Mouse (Mus musculus) C2C12 (cell line): ENCODE results near the gene Otud7a. TPM values are rescaled to one million over a fixed set of nuclear protein-coding genes. Genes with fewer than 3 reads are reported as not detected.

Experiments used
- H3K27me3 ChIP-seq: one replicate; pipeline ENCODE4 v1.6.1; 2011; ENCODE audit not compliant: control insufficient read depth, insufficient read depth, insufficient read length
- H3K36me3 ChIP-seq: one replicate; pipeline ENCODE4 v1.6.1; 2011; ENCODE audit not compliant: control insufficient read depth, insufficient read depth
- H3K4me3 ChIP-seq: one replicate; pipeline ENCODE4 v1.5.1; 2011; ENCODE audit warnings: mild to moderate bottlenecking, control low read depth; ENCODE audit not compliant: poor library complexity, insufficient read depth, severe bottlenecking
- H3K79me2 ChIP-seq: one replicate; pipeline ENCODE4 v1.6.1; 2011; ENCODE audit not compliant: control insufficient read depth, insufficient read depth
- H3K79me3 ChIP-seq: one replicate; pipeline ENCODE4 v1.6.1; 2011; ENCODE audit warnings: low read depth, control low read depth
- H3ac ChIP-seq: one replicate; pipeline ENCODE3; 2011; ENCODE audit warnings: low read depth; ENCODE audit not compliant: control insufficient read depth, insufficient read length
- CEBPB ChIP-seq: IDR thresholded peaks from one replicate; pipeline ENCODE4 v1.6.1; 2011; ENCODE audit warnings: low read depth, mild to moderate bottlenecking, control low read depth, moderate library complexity
- CTCF ChIP-seq: IDR thresholded peaks from one replicate; pipeline ENCODE4 v1.5.1; 2011; ENCODE audit not compliant: control insufficient read depth, insufficient read depth, insufficient read length
- FOSL1 ChIP-seq: IDR thresholded peaks from one replicate; pipeline ENCODE4 v1.8.0; 2011; ENCODE audit warnings: mild to moderate bottlenecking, low read length; ENCODE audit not compliant: poor library complexity, insufficient read depth, severe bottlenecking
- MAX ChIP-seq: IDR thresholded peaks from one replicate; pipeline ENCODE4 v1.6.1; 2011; ENCODE audit warnings: mild to moderate bottlenecking, control low read depth
- MYOD1 ChIP-seq: IDR thresholded peaks from one replicate; pipeline ENCODE4 v1.6.1; 2011; ENCODE audit warnings: low read depth; ENCODE audit not compliant: control insufficient read depth, insufficient read length
- MYOG ChIP-seq: IDR thresholded peaks from one replicate; pipeline ENCODE4 v1.6.1; 2011; ENCODE audit not compliant: control insufficient read depth, insufficient read length; ENCODE audit errors: extremely low read depth
- USF1 ChIP-seq: IDR thresholded peaks from one replicate; pipeline ENCODE4 v1.6.1; 2011; ENCODE audit warnings: low read depth, mild to moderate bottlenecking, control low read depth, moderate library complexity
- polyA plus RNA-seq: library from polyadenylated mRNA; unstranded; fragments of >200 nt; fragmentation: generic; extraction: Trizol; gene quantifications from one replicate; pipeline ENCODE4 v1.2.1, GENCODE M21; 2012; ENCODE audit warnings: missing spikeins

The Otud7a gene
- polyA plus RNA-seq, 1 experiment = 0.11 TPM

GRCm38 (mm10) chr7:63508079-63508478 is 63.5 kb downstream of the Otud7a start:
- Histone ChIP-seq H3ac (no peak overlapping the region), H3K79me2 (no peaks in the 10 kb centered on the region), H3K27me3 (no peaks in the 10 kb centered on the region), H3K79me3 (no peaks in the 10 kb centered on the region), H3K4me3 (no peak overlapping the region), H3K36me3 (no peaks in the 10 kb centered on the region)
- TF ChIP-seq FOSL1 = no peak
- TF ChIP-seq USF1 = no peak
- TF ChIP-seq MAX = no peak
- no peak for TF ChIP-seq MYOD1
- no peak for TF ChIP-seq CTCF
- TF ChIP-seq MYOG = no peak
- TF ChIP-seq CEBPB = no peak

GRCm38 (mm10) chr7:63509825-63510224 is 65.3 kb downstream of the Otud7a start:
- no peak for TF ChIP-seq MAX
- no peak for TF ChIP-seq CTCF
- H3ac ChIP-seq = no peak overlapping the region
- H3K79me3 ChIP-seq = no peaks in the 10 kb centered on the region
- H3K4me3 ChIP-seq = no peak overlapping the region
- H3K27me3 ChIP-seq = no peaks in the 10 kb centered on the region
- no peaks in the 10 kb centered on the region for H3K36me3 ChIP-seq
- H3K79me2 ChIP-seq = no peaks in the 10 kb centered on the region

GRCm38 (mm10) chr7:63511458-63511857 is 66.9 kb downstream of the Otud7a start:
- Histone ChIP-seq H3K4me3 (no peak overlapping the region), H3K79me3 (no peaks in the 10 kb centered on the region), H3ac (no peak overlapping the region), H3K79me2 (no peaks in the 10 kb centered on the region), H3K36me3 (no peaks in the 10 kb centered on the region), H3K27me3 (no peaks in the 10 kb centered on the region)
- TF ChIP-seq MYOD1 (no peak), USF1 (no peak), CEBPB (no peak), MAX (no peak), MYOG (no peak), CTCF (no peak), FOSL1 (no peak)

GRCm38 (mm10) chr7:63512561-63512960 is 68.0 kb downstream of the Otud7a start:
- H3K27me3 ChIP-seq = no peaks in the 10 kb centered on the region
- no peaks in the 10 kb centered on the region for H3K36me3 ChIP-seq
- no peak for TF ChIP-seq CTCF
- no peak for TF ChIP-seq FOSL1
- TF ChIP-seq CEBPB = no peak
- TF ChIP-seq MYOG = no peak
- no peak overlapping the region for H3ac ChIP-seq
- H3K79me3 ChIP-seq = no peaks in the 10 kb centered on the region
- no peak overlapping the region for H3K4me3 ChIP-seq
- H3K79me2 ChIP-seq = no peaks in the 10 kb centered on the region

GRCm38 (mm10) chr7:63516141-63516895 is 71.8 kb downstream of the Otud7a start:
- Histone ChIP-seq H3K27me3 (no peaks in the 10 kb centered on the region), H3K79me2 (no peaks in the 10 kb centered on the region), H3ac (no peak overlapping the region), H3K4me3 (no peak overlapping the region), H3K79me3 (no peaks in the 10 kb centered on the region), H3K36me3 (no peaks in the 10 kb centered on the region)
- TF ChIP-seq MAX (no peak), CTCF (no peak)

- H3K36me3 ChIP-seq = no peaks in the 10 kb centered on the region
- no peak overlapping the region for H3K4me3 ChIP-seq
- no peaks in the 10 kb centered on the region for H3K79me2 ChIP-seq
- H3K27me3 ChIP-seq = no peaks in the 10 kb centered on the region
- H3K79me3 ChIP-seq = no peaks in the 10 kb centered on the region
- no peak overlapping the region for H3ac ChIP-seq
- no peak for TF ChIP-seq CTCF
- no peak for TF ChIP-seq USF1
- TF ChIP-seq MAX = no peak
- no peak for TF ChIP-seq MYOD1
- no peak for TF ChIP-seq FOSL1
- no peak for TF ChIP-seq MYOG
- no peak for TF ChIP-seq CEBPB
Measured at GRCm38 (mm10) chr7:63520299-63520698, 75.7 kb downstream of the Otud7a start.
